Mouse (Mus musculus) frontal cortex, adult (tissue): ENCODE measurements around the gene D330045A20Rik.
"Not testable (repeated sequence)": the region's sequence is repeated elsewhere in the genome, so short reads cannot be mapped to it uniquely, and the experiment has no call there.

ENCODE experiments used
- ATAC-seq: cut with Nextera tagmentation; 2 replicates; pipeline ENCODE4 v1.9.2; 2017; ENCODE audit warnings: mild to moderate bottlenecking, moderate library complexity, mixed read lengths; ENCODE audit not compliant: low TSS enrichment

Gene D330045A20Rik

GRCm38 (mm10) chrX:139578649-139579278 is 98.6 kb downstream of the D330045A20Rik start:
- ATAC-seq: no peak

- no peak for ATAC-seq
These were observed 103.4 kb downstream of the D330045A20Rik start for GRCm38 (mm10) chrX:139583616-139584015.

DNA sequence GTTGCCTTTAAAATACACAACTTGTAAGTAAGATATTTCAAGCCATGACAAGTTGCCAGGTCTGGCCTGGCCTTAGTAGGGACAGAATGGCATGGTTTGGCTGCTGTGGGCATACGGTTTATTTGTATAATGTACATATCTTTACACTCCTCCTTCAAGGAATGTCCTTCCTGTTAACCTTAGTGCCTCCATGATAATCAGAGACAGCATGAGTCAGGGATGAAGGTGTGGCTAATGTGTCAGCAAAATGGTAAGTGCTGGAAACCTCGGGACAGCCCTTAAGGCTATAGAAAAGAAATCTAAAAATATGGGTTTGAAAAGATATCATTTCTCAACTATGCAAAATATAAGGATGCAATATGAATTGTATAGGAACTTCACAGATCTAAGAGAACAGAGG is 106.5 kb downstream of the D330045A20Rik start:
- ATAC-seq: not testable (repeated sequence)

GRCm38 (mm10) chrX:139596404-139596803 is 116.2 kb downstream of the D330045A20Rik start:
- ATAC-seq: no peak
